Mouse (Mus musculus): Measurements from ENCODE around the gene Zfp281.

- TF ChIP-seq CTCF (conservative IDR thresholded peaks at IDR 0.05; ENCODE audit: low read length) (no peak), POU5F1 (IDR thresholded peaks at IDR 0.05; ENCODE audit: borderline replicate concordance, low read length) (no peak)
Measured at GRCm38 (mm10) chr1:136670421-136670820, 45.7 kb downstream of the Zfp281 start.
